Mouse (Mus musculus) liver, embryonic 12.5 days (tissue): ENCODE measurements around the gene Styk1. TPM values are rescaled to one million over a fixed set of nuclear protein-coding genes. Genes with fewer than 3 reads are reported as not detected.

ENCODE experiments used
- ATAC-seq: fragments of 200-750 bp; cut with Nextera tagmentation; 2 replicates; pipeline ENCODE4 v1.8.0; 2017; ENCODE audit warnings: moderate number of reproducible peaks, mild to moderate bottlenecking, moderate library complexity
- H3K27ac ChIP-seq: fragments of 300-500 bp; sonication (generic); 2 replicates; pipeline ENCODE4 v1.5.1; 2016; ENCODE audit warnings: mild to moderate bottlenecking
- H3K27me3 ChIP-seq: fragments of 300-500 bp; sonication (generic); replicated peaks from 2 replicates; pipeline ENCODE4 v1.6.1; 2016; ENCODE audit warnings: mild to moderate bottlenecking, moderate library complexity
- H3K36me3 ChIP-seq: fragments of 300-500 bp; sonication (generic); 2 replicates; pipeline ENCODE4 v1.6.1; 2016; ENCODE audit warnings: mild to moderate bottlenecking, moderate library complexity
- H3K4me1 ChIP-seq: fragments of 300-500 bp; sonication (generic); 2 replicates; pipeline ENCODE4 v1.6.1; 2016
- H3K4me2 ChIP-seq: fragments of 300-500 bp; sonication (generic); 2 replicates; pipeline ENCODE4 v1.6.1; 2016; ENCODE audit warnings: mild to moderate bottlenecking, moderate library complexity
- H3K4me3 ChIP-seq: fragments of 300-500 bp; sonication (generic); 2 replicates; pipeline ENCODE4 v1.5.1; 2016; ENCODE audit warnings: mild to moderate bottlenecking, moderate library complexity
- H3K9ac ChIP-seq: fragments of 300-500 bp; sonication (generic); 2 replicates; pipeline ENCODE4 v1.6.1; 2016; ENCODE audit warnings: mild to moderate bottlenecking, moderate library complexity
- H3K9me3 ChIP-seq: fragments of 300-500 bp; sonication (generic); replicated peaks from 2 replicates; pipeline ENCODE4 v1.6.1; 2016; ENCODE audit warnings: mild to moderate bottlenecking, moderate library complexity
- WGBS: fragments of 180-500 bp; shearing (Covaris S2); methylation state at CpG from one replicate; pipeline ENCODE4 v1.1.7; 2016; ENCODE audit not compliant: insufficient replicate concordance; 5-methylcytosine and 5-hydroxymethylcytosine counted together
- polyA plus RNA-seq: library from polyadenylated mRNA; unstranded; fragments of >200 nt; fragmentation: Nextera tagmentation; extraction: Ambion mirVana; gene quantifications from 2 replicates; pipeline ENCODE4 v1.2.1, GENCODE M21; 2016

Gene Styk1
- polyA plus RNA-seq, 1 experiment from 2014 or later, result 1.1 TPM

GRCm38 (mm10) chr6:131272311-131272710, 81.1 kb downstream of the Styk1 start:
- no peak overlapping the region for H3K27ac ChIP-seq
- H3K4me1 ChIP-seq, result peaks cover 6% of the 10 kb centered on the region; the same call in 1 of the 2 replicates
- ATAC-seq, result no peak
- no peaks in the 10 kb centered on the region for H3K9me3 ChIP-seq
- no peaks in the 10 kb centered on the region for H3K27me3 ChIP-seq
- H3K9ac ChIP-seq, result no peak overlapping the region
- WGBS, result 66% methylated on average over 1 of the region's 1 CpGs
- no peak overlapping the region for H3K4me2 ChIP-seq
- H3K36me3 ChIP-seq, result peaks cover 1% of the 10 kb centered on the region; the same call in 1 of the 2 replicates
- no peak overlapping the region for H3K4me3 ChIP-seq

DNA sequence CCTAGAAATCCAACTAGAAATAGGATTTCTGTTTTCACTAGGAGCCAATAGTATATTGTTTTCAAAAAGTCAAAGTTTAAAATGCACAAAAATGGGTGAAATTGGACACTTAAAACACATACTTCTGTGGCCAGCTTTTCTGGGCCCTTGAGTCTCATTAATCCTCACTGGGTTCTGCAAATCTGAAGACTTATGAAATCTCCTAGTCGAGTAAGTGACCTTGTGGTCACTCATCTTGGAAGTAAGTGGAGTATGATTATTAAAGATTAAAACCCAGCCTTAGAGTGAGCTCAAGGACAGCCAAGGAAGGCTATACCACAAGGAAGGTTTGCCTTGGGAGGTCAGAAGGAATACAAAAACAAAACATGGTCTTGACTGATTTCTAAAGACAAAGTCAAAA, 83.1 kb downstream of the Styk1 start:
- no peak for ATAC-seq

GRCm38 (mm10) chr6:131269599-131269998, 83.8 kb downstream of the Styk1 start:
- Histone ChIP-seq H3K4me3 (no peak overlapping the region), H3K36me3 (no peaks in the 10 kb centered on the region), H3K27me3 (no peaks in the 10 kb centered on the region), H3K4me1 (no peaks in the 10 kb centered on the region), H3K9me3 (no peaks in the 10 kb centered on the region), H3K9ac (no peak overlapping the region), H3K4me2 (no peak overlapping the region), H3K27ac (no peak overlapping the region)
- no peak for ATAC-seq
- 68% methylated on average over 2 of the region's 2 CpGs for WGBS

More for the DNA sequence above, 83.1 kb downstream of the Styk1 start:
- no peak overlapping the region for H3K27ac ChIP-seq
- H3K4me2 ChIP-seq, result no peak overlapping the region
- no peaks in the 10 kb centered on the region for H3K36me3 ChIP-seq
- no peaks in the 10 kb centered on the region for H3K9me3 ChIP-seq
- no peak overlapping the region for H3K9ac ChIP-seq
- H3K4me1 ChIP-seq, result no peaks in the 10 kb centered on the region
- WGBS, result 40% methylated on average over 1 of the region's 1 CpGs
- H3K4me3 ChIP-seq, result no peak overlapping the region
- no peaks in the 10 kb centered on the region for H3K27me3 ChIP-seq

GRCm38 (mm10) chr6:131264175-131264574, 89.2 kb downstream of the Styk1 start:
- Histone ChIP-seq H3K36me3 (no peaks in the 10 kb centered on the region), H3K4me3 (no peak overlapping the region), H3K9ac (no peak overlapping the region), H3K4me1 (no peaks in the 10 kb centered on the region), H3K27ac (no peak overlapping the region), H3K4me2 (no peak overlapping the region), H3K27me3 (no peaks in the 10 kb centered on the region), H3K9me3 (no peaks in the 10 kb centered on the region)
- no peak for ATAC-seq
- 61% methylated on average over 5 of the region's 5 CpGs for WGBS

DNA sequence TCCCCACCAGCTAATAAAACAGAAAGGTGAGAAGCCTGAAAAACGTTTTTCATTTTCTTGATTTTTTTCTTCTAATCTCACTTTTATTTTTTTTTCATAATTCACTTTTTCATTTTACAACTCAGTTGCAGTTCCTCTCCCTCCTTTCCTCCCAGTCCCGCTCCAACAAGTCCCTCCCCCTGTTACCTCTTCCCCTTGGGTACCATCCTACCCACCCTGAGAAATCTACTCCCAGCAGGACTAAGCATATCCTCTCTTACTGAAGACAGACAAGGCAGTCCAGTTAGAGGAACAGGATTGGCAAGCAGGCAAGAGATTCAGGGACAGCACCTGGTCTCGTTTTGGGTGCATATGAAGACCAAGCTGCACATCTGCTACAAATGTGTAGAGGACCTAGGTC, 90.6 kb downstream of the Styk1 start:
- no peak for ATAC-seq
- Histone ChIP-seq H3K9me3 (no peaks in the 10 kb centered on the region), H3K4me2 (no peak overlapping the region), H3K27me3 (no peaks in the 10 kb centered on the region), H3K27ac (no peak overlapping the region), H3K4me1 (no peaks in the 10 kb centered on the region), H3K9ac (no peak overlapping the region), H3K4me3 (no peak overlapping the region), H3K36me3 (no peaks in the 10 kb centered on the region)
- 52% methylated on average over 3 of the region's 3 CpGs for WGBS

DNA sequence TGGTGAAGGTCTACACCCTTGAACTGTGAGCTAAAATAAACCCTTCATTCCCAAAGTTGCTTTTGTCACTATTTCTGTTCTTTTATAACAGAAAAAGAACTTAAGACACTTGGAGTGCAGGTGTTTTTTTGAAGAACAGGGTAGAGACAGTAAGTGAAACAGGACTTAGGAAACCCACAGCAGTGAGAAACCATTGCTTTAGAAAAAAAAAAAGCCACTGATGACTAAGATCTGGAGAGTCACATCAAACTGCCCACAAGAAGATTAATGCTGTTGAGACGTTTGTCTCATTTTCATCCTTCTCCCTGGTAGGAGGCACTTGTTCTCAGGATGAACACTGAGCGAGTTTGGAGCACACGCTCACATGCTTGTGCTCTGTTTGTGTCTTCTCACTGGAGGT, 91.4 kb downstream of the Styk1 start:
- ATAC-seq, result no peak
- Histone ChIP-seq H3K9me3 (no peaks in the 10 kb centered on the region), H3K4me2 (no peak overlapping the region), H3K9ac (no peak overlapping the region), H3K4me3 (no peak overlapping the region), H3K27ac (no peak overlapping the region), H3K27me3 (no peaks in the 10 kb centered on the region), H3K4me1 (no peaks in the 10 kb centered on the region), H3K36me3 (no peaks in the 10 kb centered on the region)
- whole genome bisulfite sequencing, result 72% methylated on average over 3 of the region's 3 CpGs

Other genes starting within 250 kb of the Styk1 start
- gene Klra2, start 106.2 kb downstream of the Styk1 start, polyA plus RNA-seq, result 0.07 and 0.11 TPM in 2 replicates
- gene Magohb, start 60.4 kb downstream of the Styk1 start, polyA plus RNA-seq, result 43.9 and 46.3 TPM in 2 replicates
- gene Ybx3, start 34.9 kb upstream of the Styk1 start, polyA plus RNA-seq, result 88.6 and 105 TPM in 2 replicates
- not detected in 2 replicates for gene 5430401F13Rik, start 132.8 kb upstream of the Styk1 start, polyA plus RNA-seq
- not detected in 2 replicates for gene Gm6619, start 132.8 kb upstream of the Styk1 start, polyA plus RNA-seq